Comparison of ENCODE assay signal across 26 mouse cellular contexts in genomic region chr14:121833001-121833520, GRCm38 (mm10). TPM values are rescaled to one million over a fixed set of nuclear protein-coding genes. Genes with fewer than 3 reads are reported as not detected.
DNase-seq lines count a peak whose midpoint lies in the region; ATAC-seq and TF ChIP-seq lines count a peak whose summit lies in the region.
"Had no signal": no experiment of that assay in that cellular context is flagged by ENCODE, and none has a peak within 500 bp of the region (broad histone marks: within the 10 kb centered on the region; RNA-seq: fewer than 3 reads in every experiment).

No protein-coding gene starts in this region.

- H3K27ac ChIP-seq in midbrain, postnatal 0 days (ENCODE audit: low read depth, low read length) = no peak overlapping the region
- no peak overlapping the region for H3K27ac ChIP-seq in midbrain, embryonic 13.5 days
- H3K27ac ChIP-seq: heart, embryonic 10.5 days; heart, embryonic 15.5 days; hindbrain, embryonic 13.5 days; limb, embryonic 13.5 days; lung, embryonic 15.5 days; midbrain, embryonic 10.5 days; neural tube, embryonic 13.5 days had no signal

- no peaks in the 10 kb centered on the region for H3K27me3 ChIP-seq in midbrain, postnatal 0 days (ENCODE audit: insufficient read depth, low read length)
- no peaks in the 10 kb centered on the region for H3K27me3 ChIP-seq in midbrain, embryonic 13.5 days
- H3K27me3 ChIP-seq: CH12.LX; heart, embryonic 15.5 days; hindbrain, embryonic 13.5 days; limb, embryonic 13.5 days; lung, embryonic 15.5 days; neural tube, embryonic 13.5 days had no signal

- TF ChIP-seq CTCF in midbrain, postnatal 0 days (IDR thresholded peaks at IDR 0.05) = no peak

- 90% methylated on average over 2 of the region's 2 CpGs for WGBS in midbrain, postnatal 0 days
- 91% methylated on average over 2 of the region's 2 CpGs for WGBS in midbrain, embryonic 13.5 days

- no peak overlapping the region for H3K9ac ChIP-seq in midbrain, postnatal 0 days (replicated peaks; ENCODE audit: low read length, poor library complexity, severe bottlenecking)
- H3K9ac ChIP-seq in midbrain, embryonic 13.5 days (replicated peaks) = no peak overlapping the region
- H3K9ac ChIP-seq: forebrain, postnatal 0 days; heart, embryonic 15.5 days; hindbrain, embryonic 13.5 days; limb, embryonic 13.5 days; lung, embryonic 15.5 days; neural tube, embryonic 13.5 days had no signal

- H3K9me3 ChIP-seq in midbrain, postnatal 0 days (ENCODE audit: low read length) = peaks cover 9% of the 10 kb centered on the region; the same call in 1 of the 2 replicates
- H3K9me3 ChIP-seq in midbrain, embryonic 13.5 days = peaks cover 9% of the 10 kb centered on the region
- H3K9me3 ChIP-seq: heart, embryonic 15.5 days; lung, embryonic 15.5 days had no signal

- no peaks in the 10 kb centered on the region for H3K36me3 ChIP-seq in midbrain, postnatal 0 days (ENCODE audit: insufficient read depth, low read length)
- no peaks in the 10 kb centered on the region for H3K36me3 ChIP-seq in midbrain, embryonic 13.5 days
- H3K36me3 ChIP-seq: heart, embryonic 10.5 days; heart, embryonic 15.5 days; hindbrain, embryonic 13.5 days; limb, embryonic 13.5 days; lung, embryonic 15.5 days; midbrain, embryonic 10.5 days; neural tube, embryonic 13.5 days had no signal

- peak; percentile 28 for DNase-seq in midbrain, postnatal 0 days (ENCODE audit: low spot score)
- DNase-seq in cerebellum, adult 18-20 months = peak; percentile 68 to 74
- DNase-seq in cerebellum, adult 9-11 months = peak; percentile 91
- DNase-seq in urinary bladder, postnatal 25 days (ENCODE audit: low spot score) = no peak
- no peak for DNase-seq in thymus, postnatal 4 days
- DNase-seq: adrenal gland, postnatal 10 days; B cell, adult 2 months; forebrain, postnatal 0 days; gastrocnemius, postnatal 10 days; heart, postnatal 36 days; kidney, postnatal 14 days; right cerebral cortex, postnatal 14 days had no signal

- no peaks in the 10 kb centered on the region for H3K4me1 ChIP-seq in midbrain, postnatal 0 days (ENCODE audit: insufficient read depth, low read length)
- no peaks in the 10 kb centered on the region for H3K4me1 ChIP-seq in midbrain, embryonic 13.5 days (replicated peaks)
- H3K4me1 ChIP-seq: heart, embryonic 10.5 days; heart, embryonic 15.5 days; hindbrain, embryonic 13.5 days; limb, embryonic 13.5 days; lung, embryonic 15.5 days; midbrain, embryonic 10.5 days; neural tube, embryonic 13.5 days had no signal

- no peak overlapping the region for H3K4me3 ChIP-seq in midbrain, postnatal 0 days (ENCODE audit: low read depth, low read length)
- H3K4me3 ChIP-seq in midbrain, embryonic 13.5 days (replicated peaks) = no peak overlapping the region
- H3K4me3 ChIP-seq: erythroblast, embryonic 14.5 days; heart, embryonic 10.5 days; heart, embryonic 15.5 days; hindbrain, embryonic 13.5 days; limb, embryonic 13.5 days; lung, embryonic 15.5 days; midbrain, embryonic 10.5 days; neural tube, embryonic 13.5 days had no signal

- no peak for ATAC-seq in midbrain, postnatal 0 days (ENCODE audit: low FRiP score)
- ATAC-seq in midbrain, embryonic 13.5 days = no peak
- no peak for ATAC-seq in monocyte, adult 5-6 weeks (replicated peaks; ENCODE audit: insufficient number of reproducible peaks, low FRiP score, low TSS enrichment, poor library complexity, severe bottlenecking)
- ATAC-seq: forebrain, postnatal 0 days; intestine, postnatal 0 days; midbrain, embryonic 16.5 days had no signal

- H3K4me2 ChIP-seq in midbrain, postnatal 0 days (ENCODE audit: low read depth, low read length, poor library complexity, severe bottlenecking) = no peak overlapping the region
- no peak overlapping the region for H3K4me2 ChIP-seq in midbrain, embryonic 13.5 days (replicated peaks)
- H3K4me2 ChIP-seq: heart, embryonic 15.5 days; hindbrain, embryonic 13.5 days; limb, embryonic 13.5 days; liver, embryonic 11.5 days; lung, embryonic 15.5 days; neural tube, embryonic 13.5 days had no signal

RNA-seq across cellular contexts. Expression of gene Dock9, which starts 35.4 kb away (rescaled TPM):
- 68.8 and 70.5 TPM in 2 replicates for total RNA-seq in midbrain, postnatal 0 days (2014; rRNA removed)
- 13.8 and 14.0 TPM in 2 replicates for polyA plus RNA-seq in midbrain, postnatal 0 days (2015; fragmentation: Nextera tagmentation; extraction: Ambion mirVana)
- polyA plus RNA-seq in midbrain, embryonic 13.5 days (2015; fragmentation: Nextera tagmentation; extraction: Ambion mirVana) = 5.1 and 5.5 TPM in 2 replicates
- total RNA-seq in monocyte, adult 5-6 weeks (2017) = 1.7 to 7.5 TPM (median 3.1 TPM) in 3 replicates

RNA-seq across cellular contexts. Expression of gene Ubac2, which starts 45.4 kb away (rescaled TPM):
- 39.8 and 43.6 TPM in 2 replicates for total RNA-seq in midbrain, postnatal 0 days (2014; rRNA removed)
- polyA plus RNA-seq in midbrain, postnatal 0 days (2015; fragmentation: Nextera tagmentation; extraction: Ambion mirVana) = 50.9 and 51.7 TPM in 2 replicates
- 51.2 and 53.7 TPM in 2 replicates for polyA plus RNA-seq in midbrain, embryonic 13.5 days (2015; fragmentation: Nextera tagmentation; extraction: Ambion mirVana)
- 25.2 to 53.9 TPM (median 36.5 TPM) in 3 replicates for total RNA-seq in monocyte, adult 5-6 weeks (2017)

Comparison
In these comparisons a context has a peak if more than half of its experiments do, and no peak if none do; other contexts are left out.
1. DNase-seq: peak in midbrain, postnatal 0 days (single experiment), cerebellum, adult 18-20 months (2 of 2) and cerebellum, adult 9-11 months (single experiment); none in urinary bladder, postnatal 25 days (single experiment) and thymus, postnatal 4 days (single experiment).